Mouse (Mus musculus) liver, adult 2 months (tissue): ENCODE data around the gene Hoxc4.

Source experiments
- CTCF ChIP-seq: fragments of 200-500 bp; IDR thresholded peaks from 2 replicates; pipeline ENCODE4 v1.5.1; 2011; ENCODE audit warnings: low read depth, low read length, control low read depth
- POLR2A ChIP-seq: fragments of 200-500 bp; IDR thresholded peaks from 2 replicates; pipeline ENCODE4 v1.6.1; 2011; ENCODE audit warnings: low read length, control low read depth; ENCODE audit not compliant: insufficient read depth; ENCODE audit errors: extremely low read depth

DNA sequence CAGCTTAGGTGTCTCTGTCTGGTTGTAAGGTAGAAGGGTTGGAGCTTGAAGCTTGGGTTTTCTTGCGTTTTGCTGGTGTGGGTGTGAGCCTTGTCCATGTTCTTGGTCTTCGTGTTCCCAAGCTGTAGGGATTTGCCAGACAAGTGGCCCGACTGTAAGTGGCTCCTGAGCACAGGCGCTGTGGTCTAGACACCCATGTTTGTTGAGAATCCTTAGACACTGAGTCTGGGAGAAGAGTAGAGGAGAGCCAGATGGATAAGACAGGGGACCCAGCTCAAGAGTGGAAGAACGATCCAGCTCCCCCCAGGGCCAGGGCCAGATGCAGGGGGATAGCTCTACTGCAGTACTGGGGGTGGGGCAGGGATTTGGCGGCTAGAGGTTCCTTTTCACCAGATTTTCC is 46.0 kb upstream of the Hoxc4 start:
- TF ChIP-seq POLR2A: no peak
- no peak for TF ChIP-seq CTCF
